Mouse (Mus musculus): ENCODE measurements at regions not wholly inside any gene's neighbourhood (a gene's known extent, or its start where the extent isn't known, plus 50 kb on each side); places are given as distances from the start of the nearest gene placed in this dataset.

GRCm38 (mm10) chr2:124816814-124817213, 251.1 kb upstream of the Slc24a5 start:
- ATAC-seq (ENCODE audit: low FRiP score): no peak
- Histone ChIP-seq H3K4me2 (no peak overlapping the region), H3K9me3 (no peaks in the 10 kb centered on the region), H3K9ac (no peak overlapping the region), H3K27me3 (no peaks in the 10 kb centered on the region), H3K4me3 (no peak overlapping the region), H3K36me3 (no peaks in the 10 kb centered on the region), H3K27ac (no peak overlapping the region), H3K4me1 (replicated peaks) (peaks cover 11% of the 10 kb centered on the region; the same call in 1 of the 2 replicates)
- 73% methylated on average over 2 of the region's 2 CpGs for WGBS

GRCm38 (mm10) chr2:124819846-124820245, 248.1 kb upstream of the Slc24a5 start:
- 65% methylated on average over 6 of the region's 6 CpGs for WGBS

GRCm38 (mm10) chr2:124820821-124821220, 247.1 kb upstream of the Slc24a5 start:
- H3K4me2 ChIP-seq: no peak overlapping the region
- WGBS: 75% methylated on average over 9 of the region's 9 CpGs
- H3K4me1 ChIP-seq (replicated peaks): peaks cover 11% of the 10 kb centered on the region; the same call in 1 of the 2 replicates
- H3K27me3 ChIP-seq: no peaks in the 10 kb centered on the region
- H3K9me3 ChIP-seq: no peaks in the 10 kb centered on the region
- H3K27ac ChIP-seq: no peak overlapping the region
- no peak for ATAC-seq (ENCODE audit: low FRiP score)
- H3K9ac ChIP-seq: no peak overlapping the region
- H3K4me3 ChIP-seq: no peak overlapping the region
- H3K36me3 ChIP-seq: no peaks in the 10 kb centered on the region

More at GRCm38 (mm10) chr2:124819846-124820245, 248.1 kb upstream of the Slc24a5 start:
- Histone ChIP-seq H3K9ac (no peak overlapping the region), H3K4me1 (replicated peaks) (peaks cover 11% of the 10 kb centered on the region; the same call in 1 of the 2 replicates), H3K27ac (no peak overlapping the region), H3K27me3 (no peaks in the 10 kb centered on the region), H3K36me3 (no peaks in the 10 kb centered on the region), H3K4me3 (no peak overlapping the region), H3K4me2 (no peak overlapping the region), H3K9me3 (no peaks in the 10 kb centered on the region)
- no peak for ATAC-seq (ENCODE audit: low FRiP score)

DNA sequence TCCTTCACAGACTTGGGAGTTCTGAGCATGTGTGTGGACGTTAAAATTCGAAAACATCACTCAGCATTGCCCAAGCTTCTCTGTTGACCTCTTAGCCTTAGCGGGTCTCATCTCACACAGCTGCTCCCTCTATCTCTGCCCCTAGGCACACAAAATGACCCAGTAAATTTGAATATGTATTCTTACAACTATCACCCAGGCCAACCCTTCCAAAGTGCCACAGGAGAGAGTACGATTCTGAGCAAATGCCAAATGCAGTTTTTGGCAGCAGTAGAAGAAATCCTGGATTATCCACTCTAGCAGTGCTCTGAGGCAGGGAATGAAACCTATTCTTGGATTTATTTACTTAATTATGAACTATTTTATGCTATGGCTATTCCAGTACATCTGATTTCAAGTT, 246.6 kb upstream of the Slc24a5 start:
- H3K27ac ChIP-seq: no peak overlapping the region

DNA sequence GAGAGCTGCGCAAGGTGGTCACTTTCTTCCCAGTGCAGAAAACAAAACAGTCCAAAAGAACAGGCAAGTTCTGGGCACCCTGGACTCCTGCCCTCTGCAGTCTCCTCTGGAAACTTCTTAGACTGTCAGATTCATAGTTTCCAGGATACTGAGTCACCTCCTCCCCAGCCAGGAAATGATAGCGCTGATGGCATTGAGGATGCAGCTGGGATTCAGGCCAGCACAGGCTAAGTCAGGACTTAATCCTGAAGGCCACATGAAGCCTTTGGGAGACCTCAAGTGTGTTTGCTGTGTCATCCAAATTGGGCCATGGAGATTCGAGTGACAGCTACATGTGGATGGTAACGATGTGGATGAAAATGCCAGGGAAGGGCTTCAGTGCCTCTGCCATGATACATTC, 219.1 kb upstream of the Slc24a5 start:
- Histone ChIP-seq H3K27ac (no peak overlapping the region), H3K27me3 (no peaks in the 10 kb centered on the region), H3K4me1 (replicated peaks) (no peaks in the 10 kb centered on the region; the same call in 1 of the 2 replicates), H3K9me3 (no peaks in the 10 kb centered on the region), H3K4me3 (no peak overlapping the region), H3K4me2 (no peak overlapping the region), H3K9ac (no peak overlapping the region), H3K36me3 (no peaks in the 10 kb centered on the region)
- 92% methylated on average over 4 of the region's 4 CpGs for WGBS
- ATAC-seq (ENCODE audit: low FRiP score): no peak

More for the DNA sequence above, 246.6 kb upstream of the Slc24a5 start:
- Histone ChIP-seq H3K4me3 (no peak overlapping the region), H3K27me3 (no peaks in the 10 kb centered on the region), H3K9ac (no peak overlapping the region), H3K4me1 (replicated peaks) (peaks cover 8% of the 10 kb centered on the region; the same call in 1 of the 2 replicates), H3K36me3 (no peaks in the 10 kb centered on the region), H3K9me3 (no peaks in the 10 kb centered on the region), H3K4me2 (no peak overlapping the region)
- no peak for ATAC-seq (ENCODE audit: low FRiP score)
- WGBS: 76% methylated on average over 4 of the region's 4 CpGs

GRCm38 (mm10) chr2:124858504-124858903, 209.4 kb upstream of the Slc24a5 start:
- Histone ChIP-seq H3K36me3 (no peaks in the 10 kb centered on the region), H3K9me3 (no peaks in the 10 kb centered on the region), H3K9ac (no peak overlapping the region), H3K4me3 (no peak overlapping the region), H3K27ac (no peak overlapping the region), H3K4me2 (no peak overlapping the region), H3K27me3 (no peaks in the 10 kb centered on the region), H3K4me1 (replicated peaks) (no peaks in the 10 kb centered on the region)
- ATAC-seq (ENCODE audit: low FRiP score): peak; percentile 39; the same call in 1 of the 2 replicates
- 79% methylated on average over 3 of the region's 3 CpGs for WGBS

DNA sequence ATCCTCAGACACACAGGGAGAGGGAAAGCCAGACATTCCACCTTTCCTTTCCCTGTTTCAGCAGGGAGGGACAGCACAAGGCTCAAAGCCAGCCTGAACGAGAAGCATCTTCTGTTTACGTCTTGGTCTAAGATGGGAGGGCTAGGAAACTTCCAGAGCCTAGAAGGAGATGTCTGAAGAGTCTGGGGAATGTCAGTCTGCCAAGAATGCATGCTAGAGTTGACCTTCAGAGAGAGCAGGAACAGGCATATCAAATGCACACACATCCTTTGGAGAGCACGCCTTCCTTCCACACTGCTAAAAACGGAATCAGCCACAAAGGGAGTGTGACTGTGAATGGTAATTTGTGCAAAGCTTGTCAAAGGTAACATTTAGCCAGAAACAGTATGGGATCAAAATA, 179.7 kb upstream of the Slc24a5 start:
- Histone ChIP-seq H3K27me3 (no peaks in the 10 kb centered on the region), H3K4me2 (no peak overlapping the region), H3K36me3 (no peaks in the 10 kb centered on the region), H3K9ac (no peak overlapping the region), H3K4me3 (no peak overlapping the region), H3K4me1 (replicated peaks) (no peaks in the 10 kb centered on the region), H3K27ac (no peak overlapping the region), H3K9me3 (no peaks in the 10 kb centered on the region)
- 57% methylated on average over 4 of the region's 4 CpGs for WGBS
- ATAC-seq (ENCODE audit: low FRiP score): no peak

DNA sequence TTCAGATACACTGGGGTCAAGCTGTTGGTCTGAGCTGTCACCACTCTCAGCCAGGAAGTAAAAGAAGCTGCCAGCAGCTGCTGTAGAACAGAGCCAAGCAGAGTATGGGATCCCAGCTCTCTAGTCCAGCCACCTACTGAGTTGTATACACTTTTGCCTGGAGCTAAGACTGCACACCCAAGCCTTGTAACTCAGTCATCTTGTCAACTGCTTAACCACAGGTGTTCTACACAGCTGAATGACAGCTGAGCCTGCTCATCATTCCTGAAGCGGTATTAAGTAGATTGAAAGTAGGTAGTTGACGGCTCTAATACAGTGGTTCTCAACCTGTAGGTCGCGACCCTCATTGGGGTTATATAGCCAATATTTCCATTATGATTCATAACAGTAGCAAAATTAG, 172.9 kb upstream of the Slc24a5 start:
- H3K36me3 ChIP-seq: no peaks in the 10 kb centered on the region
- no peaks in the 10 kb centered on the region for H3K9me3 ChIP-seq
- H3K9ac ChIP-seq: no peak overlapping the region
- no peak overlapping the region for H3K27ac ChIP-seq
- H3K4me3 ChIP-seq: no peak overlapping the region
- H3K4me2 ChIP-seq: no peak overlapping the region
- WGBS: 94% methylated on average over 4 of the region's 4 CpGs
- ATAC-seq (ENCODE audit: low FRiP score): no peak
- H3K4me1 ChIP-seq (replicated peaks): no peaks in the 10 kb centered on the region
- no peaks in the 10 kb centered on the region for H3K27me3 ChIP-seq

DNA sequence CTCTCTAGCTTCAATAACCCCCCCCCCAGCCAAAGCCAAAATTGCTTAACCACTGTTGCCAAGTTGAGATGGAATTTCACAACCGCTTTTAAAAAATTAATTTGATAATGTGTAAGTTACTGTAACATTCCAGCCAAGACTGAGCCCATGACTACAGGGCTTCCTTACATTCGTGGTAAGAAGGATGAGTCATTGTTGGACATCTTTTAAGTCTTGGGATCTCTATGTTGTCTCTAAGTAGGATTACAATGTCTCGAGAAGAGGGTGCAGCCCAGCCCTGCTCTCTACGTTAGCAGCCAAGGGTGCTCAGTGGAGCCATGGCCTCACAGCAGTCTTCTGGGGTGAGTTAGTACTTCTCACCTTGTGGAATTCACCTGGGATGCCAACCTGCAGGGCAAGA, 164.4 kb upstream of the Slc24a5 start:
- ATAC-seq (ENCODE audit: low FRiP score): no peak
- H3K4me2 ChIP-seq: no peak overlapping the region
- H3K36me3 ChIP-seq: no peaks in the 10 kb centered on the region
- no peak overlapping the region for H3K9ac ChIP-seq
- no peaks in the 10 kb centered on the region for H3K4me1 ChIP-seq (replicated peaks)
- no peaks in the 10 kb centered on the region for H3K9me3 ChIP-seq
- no peak overlapping the region for H3K4me3 ChIP-seq
- 85% methylated on average over 4 of the region's 4 CpGs for WGBS
- no peak overlapping the region for H3K27ac ChIP-seq
- no peaks in the 10 kb centered on the region for H3K27me3 ChIP-seq

- Histone ChIP-seq H3K4me2 (no peak overlapping the region), H3K27me3 (no peaks in the 10 kb centered on the region), H3K4me3 (no peak overlapping the region), H3K9me3 (no peaks in the 10 kb centered on the region), H3K27ac (no peak overlapping the region), H3K36me3 (no peaks in the 10 kb centered on the region), H3K4me1 (replicated peaks) (no peaks in the 10 kb centered on the region), H3K9ac (no peak overlapping the region)
- WGBS: 79% methylated on average over 1 of the region's 1 CpGs
- no peak for ATAC-seq (ENCODE audit: low FRiP score)
Measured at GRCm38 (mm10) chr2:124905076-124905475, 162.8 kb upstream of the Slc24a5 start.

- H3K27me3 ChIP-seq: no peaks in the 10 kb centered on the region
- H3K27ac ChIP-seq: no peak overlapping the region
- no peak overlapping the region for H3K9ac ChIP-seq
- WGBS: 79% methylated on average over 7 of the region's 7 CpGs
- no peaks in the 10 kb centered on the region for H3K36me3 ChIP-seq
- no peak for ATAC-seq (ENCODE audit: low FRiP score)
- H3K4me2 ChIP-seq: no peak overlapping the region
- H3K4me1 ChIP-seq (replicated peaks): no peaks in the 10 kb centered on the region
- H3K9me3 ChIP-seq: no peaks in the 10 kb centered on the region
- no peak overlapping the region for H3K4me3 ChIP-seq
Measured at GRCm38 (mm10) chr2:124918986-124919761, 148.8 kb upstream of the Slc24a5 start.

- no peak overlapping the region for H3K9ac ChIP-seq
- H3K27me3 ChIP-seq: no peaks in the 10 kb centered on the region
- no peak overlapping the region for H3K4me2 ChIP-seq
- WGBS: 42% methylated on average over 1 of the region's 1 CpGs
- H3K27ac ChIP-seq: no peak overlapping the region
- no peaks in the 10 kb centered on the region for H3K9me3 ChIP-seq
- H3K4me3 ChIP-seq: no peak overlapping the region
- no peaks in the 10 kb centered on the region for H3K4me1 ChIP-seq (replicated peaks)
- ATAC-seq (ENCODE audit: low FRiP score): no peak
- H3K36me3 ChIP-seq: no peaks in the 10 kb centered on the region
Measured at GRCm38 (mm10) chr2:124919762-124920255, 148.1 kb upstream of the Slc24a5 start.

DNA sequence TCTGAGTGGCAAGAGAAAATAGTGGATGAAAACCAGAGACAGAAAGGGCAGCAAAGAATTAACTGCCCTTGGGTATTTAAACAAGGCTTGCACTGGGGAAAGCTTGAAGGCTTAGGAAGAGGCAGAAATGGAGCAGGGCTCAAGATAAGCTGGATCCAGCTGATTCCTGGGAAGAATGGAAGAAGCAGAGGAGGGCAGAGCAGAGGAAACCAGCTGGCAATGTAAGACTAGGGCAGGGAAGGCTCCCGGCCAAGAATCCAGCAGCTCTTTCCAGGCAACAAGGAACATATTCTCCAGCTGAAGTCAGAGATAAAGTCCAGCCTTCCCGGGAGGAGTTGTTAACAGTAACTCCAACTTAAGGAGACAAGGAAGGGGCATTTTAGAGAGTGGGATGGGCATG, 147.7 kb upstream of the Slc24a5 start:
- H3K4me1 ChIP-seq (replicated peaks): no peaks in the 10 kb centered on the region
- H3K27ac ChIP-seq: no peak overlapping the region
- 74% methylated on average over 2 of the region's 2 CpGs for WGBS
- H3K36me3 ChIP-seq: no peaks in the 10 kb centered on the region
- H3K9me3 ChIP-seq: no peaks in the 10 kb centered on the region
- no peak overlapping the region for H3K9ac ChIP-seq
- no peak for ATAC-seq (ENCODE audit: low FRiP score)
- no peaks in the 10 kb centered on the region for H3K27me3 ChIP-seq
- no peak overlapping the region for H3K4me3 ChIP-seq
- H3K4me2 ChIP-seq: no peak overlapping the region

All from hindbrain, embryonic 13.5 days (tissue).